Mouse (Mus musculus): ENCODE measurements around the gene Pilrb2. TPM values are rescaled to one million over a fixed set of nuclear protein-coding genes. Genes with fewer than 3 reads are reported as not detected.
"Not testable (repeated sequence)": the region's sequence is repeated elsewhere in the genome, so short reads cannot be mapped to it uniquely, and the experiment has no call there.

Gene Pilrb2
- polyA plus RNA-seq, 1 experiment = 47.8 TPM

DNA sequence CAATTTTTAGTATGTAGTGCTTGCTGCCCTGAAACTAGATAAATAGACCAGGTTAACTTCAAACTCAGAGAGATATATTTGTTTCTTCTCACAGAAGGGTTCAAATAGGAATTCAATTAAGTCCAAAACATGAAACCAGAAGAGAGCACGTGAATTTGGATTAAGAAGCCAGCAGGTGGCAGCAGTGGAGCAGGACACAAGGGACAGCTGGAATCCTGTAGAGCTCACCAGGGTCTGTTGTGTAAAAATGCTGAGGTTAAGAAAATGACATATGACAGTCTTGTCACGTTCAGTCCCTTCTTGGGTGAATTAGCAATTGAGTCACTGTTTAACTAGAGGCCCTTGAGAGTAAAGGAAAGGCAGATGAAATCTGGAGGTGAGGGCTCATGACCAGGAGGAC is 14.3 kb upstream of the Pilrb2 start:
- no peak for TF ChIP-seq CTCF (IDR thresholded peaks at IDR 0.05; ENCODE audit: extremely low read depth, insufficient read depth, insufficient read length, insufficient replicate concordance)
- H3K36me3 ChIP-seq (ENCODE audit: control insufficient read depth, insufficient read depth, low read length) = no peaks in the 10 kb centered on the region
- DNase-seq (ENCODE audit: low read depth in 1 of 2, low spot score in 2 of 2) = peak in 1 of 2 experiments; percentile 16
- H3K27ac ChIP-seq (ENCODE audit: insufficient read depth, low read length) = no peak overlapping the region
- no peaks in the 10 kb centered on the region for H3K4me1 ChIP-seq (ENCODE audit: control insufficient read depth, insufficient read depth, insufficient read length)
- WGBS = 0% methylated on average over 2 of the region's 2 CpGs
- H3K4me3 ChIP-seq (ENCODE audit: extremely low read depth, insufficient read depth, insufficient read length) = no peak overlapping the region
- no peaks in the 10 kb centered on the region for H3K27me3 ChIP-seq (ENCODE audit: control insufficient read depth, insufficient read depth, low read length)

DNA sequence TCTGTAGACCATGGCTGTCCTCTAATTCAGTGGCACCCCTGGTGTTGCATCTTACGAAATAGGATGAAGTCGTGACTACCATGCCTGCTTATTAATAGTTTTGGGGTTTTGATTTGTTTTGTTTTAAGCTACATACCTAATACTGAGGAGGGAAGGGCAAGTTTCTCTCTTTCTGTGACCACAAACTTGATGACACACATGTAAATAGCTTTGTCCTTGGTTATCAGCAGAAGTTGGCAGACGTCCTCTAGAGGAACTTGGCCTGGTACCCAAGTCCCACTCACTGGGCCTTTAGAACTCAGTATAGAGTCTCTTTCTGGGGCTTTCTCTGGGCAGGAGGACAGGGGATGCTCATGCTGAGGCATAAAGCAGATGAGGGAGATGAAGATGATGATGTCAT is 11.7 kb upstream of the Pilrb2 start:
- TF ChIP-seq CTCF (IDR thresholded peaks at IDR 0.05; ENCODE audit: extremely low read depth, insufficient read depth, insufficient read length, insufficient replicate concordance) = no peak
- TF ChIP-seq POLR2A (IDR thresholded peaks at IDR 0.05; ENCODE audit: low read depth, low read length) = no peak
- no peak overlapping the region for H3K27ac ChIP-seq (ENCODE audit: insufficient read depth, low read length)
- H3K27me3 ChIP-seq (ENCODE audit: control insufficient read depth, insufficient read depth, low read length) = no peaks in the 10 kb centered on the region
- DNase-seq (ENCODE audit: low read depth in 1 of 2, low spot score in 2 of 2) = no peak
- no peaks in the 10 kb centered on the region for H3K36me3 ChIP-seq (ENCODE audit: control insufficient read depth, insufficient read depth, low read length)
- WGBS = 56% methylated on average over 3 of the region's 3 CpGs
- no peaks in the 10 kb centered on the region for H3K4me1 ChIP-seq (ENCODE audit: control insufficient read depth, insufficient read depth, insufficient read length)
- H3K4me3 ChIP-seq (ENCODE audit: extremely low read depth, insufficient read depth, insufficient read length) = no peak overlapping the region

GRCm38 (mm10) chr5:137882922-137883321 is 11.3 kb upstream of the Pilrb2 start:
- H3K27ac ChIP-seq (ENCODE audit: insufficient read depth, low read length) = no peak overlapping the region
- no peaks in the 10 kb centered on the region for H3K4me1 ChIP-seq (ENCODE audit: control insufficient read depth, insufficient read depth, insufficient read length)
- DNase-seq (ENCODE audit: low read depth in 1 of 2, low spot score in 2 of 2) = no peak
- no peaks in the 10 kb centered on the region for H3K27me3 ChIP-seq (ENCODE audit: control insufficient read depth, insufficient read depth, low read length)
- TF ChIP-seq CTCF (IDR thresholded peaks at IDR 0.05; ENCODE audit: extremely low read depth, insufficient read depth, insufficient read length, insufficient replicate concordance) = no peak
- TF ChIP-seq POLR2A (IDR thresholded peaks at IDR 0.05; ENCODE audit: low read depth, low read length) = no peak
- H3K4me3 ChIP-seq (ENCODE audit: extremely low read depth, insufficient read depth, insufficient read length) = no peak overlapping the region
- no peaks in the 10 kb centered on the region for H3K36me3 ChIP-seq (ENCODE audit: control insufficient read depth, insufficient read depth, low read length)
- WGBS = 17% methylated on average over 4 of the region's 4 CpGs

DNA sequence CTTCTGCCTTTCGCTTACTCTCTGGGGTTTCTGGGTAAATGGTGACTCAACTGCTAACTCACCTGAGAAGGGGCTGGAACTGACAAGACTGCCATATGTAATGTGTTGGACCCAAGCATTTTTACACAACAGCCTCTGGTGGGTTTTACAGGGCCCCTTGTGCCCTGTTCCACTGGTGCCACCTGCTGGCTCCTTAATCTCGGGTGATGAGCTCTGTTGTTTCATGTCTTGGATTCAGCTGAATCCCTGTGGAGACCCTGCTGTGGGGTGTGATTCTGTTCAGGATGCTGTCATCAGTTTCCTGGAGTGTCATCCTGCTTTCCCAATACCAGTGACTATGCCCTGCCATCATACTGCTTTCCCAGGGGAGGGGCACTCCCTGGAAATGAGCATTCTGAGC is 6.2 kb upstream of the Pilrb2 start:
- WGBS = 50% methylated on average over 2 of the region's 2 CpGs
- no peaks in the 10 kb centered on the region for H3K4me1 ChIP-seq (ENCODE audit: control insufficient read depth, insufficient read depth, insufficient read length)
- no peaks in the 10 kb centered on the region for H3K27me3 ChIP-seq (ENCODE audit: control insufficient read depth, insufficient read depth, low read length)
- peak in 1 of 2 experiments; percentile 20 for DNase-seq (ENCODE audit: low read depth in 1 of 2, low spot score in 2 of 2)
- no peaks in the 10 kb centered on the region for H3K36me3 ChIP-seq (ENCODE audit: control insufficient read depth, insufficient read depth, low read length)
- TF ChIP-seq POLR2A (IDR thresholded peaks at IDR 0.05; ENCODE audit: low read depth, low read length) (no peak), CTCF (IDR thresholded peaks at IDR 0.05; ENCODE audit: extremely low read depth, insufficient read depth, insufficient read length, insufficient replicate concordance) (no peak)
- no peak overlapping the region for H3K27ac ChIP-seq (ENCODE audit: insufficient read depth, low read length)
- H3K4me3 ChIP-seq (ENCODE audit: extremely low read depth, insufficient read depth, insufficient read length) = no peak overlapping the region

GRCm38 (mm10) chr5:137875054-137875453 is 3.4 kb upstream of the Pilrb2 start:
- H3K36me3 ChIP-seq (ENCODE audit: control insufficient read depth, insufficient read depth, low read length) = no peaks in the 10 kb centered on the region
- DNase-seq (ENCODE audit: low read depth in 1 of 2, low spot score in 2 of 2) = no peak
- no peak for TF ChIP-seq CTCF (IDR thresholded peaks at IDR 0.05; ENCODE audit: extremely low read depth, insufficient read depth, insufficient read length, insufficient replicate concordance)
- TF ChIP-seq POLR2A (IDR thresholded peaks at IDR 0.05; ENCODE audit: low read depth, low read length) = no peak
- 75% methylated on average over 2 of the region's 2 CpGs for WGBS
- H3K4me3 ChIP-seq (ENCODE audit: extremely low read depth, insufficient read depth, insufficient read length) = no peak overlapping the region
- H3K27ac ChIP-seq (ENCODE audit: insufficient read depth, low read length) = no peak overlapping the region
- H3K27me3 ChIP-seq (ENCODE audit: control insufficient read depth, insufficient read depth, low read length) = no peaks in the 10 kb centered on the region
- no peaks in the 10 kb centered on the region for H3K4me1 ChIP-seq (ENCODE audit: control insufficient read depth, insufficient read depth, insufficient read length)

GRCm38 (mm10) chr5:137872381-137872702 is 727 bp upstream of the Pilrb2 start:
- not testable (repeated sequence) for H3K27me3 ChIP-seq (ENCODE audit: control insufficient read depth, insufficient read depth, low read length); H3K36me3 ChIP-seq (ENCODE audit: control insufficient read depth, insufficient read depth, low read length); H3K27ac ChIP-seq (ENCODE audit: insufficient read depth, low read length); H3K4me1 ChIP-seq (ENCODE audit: control insufficient read depth, insufficient read depth, insufficient read length); H3K4me3 ChIP-seq (ENCODE audit: extremely low read depth, insufficient read depth, insufficient read length); DNase-seq (ENCODE audit: low read depth in 1 of 2, low spot score in 2 of 2)
- WGBS = 32% methylated on average over 1 of the region's 1 CpGs

DNA sequence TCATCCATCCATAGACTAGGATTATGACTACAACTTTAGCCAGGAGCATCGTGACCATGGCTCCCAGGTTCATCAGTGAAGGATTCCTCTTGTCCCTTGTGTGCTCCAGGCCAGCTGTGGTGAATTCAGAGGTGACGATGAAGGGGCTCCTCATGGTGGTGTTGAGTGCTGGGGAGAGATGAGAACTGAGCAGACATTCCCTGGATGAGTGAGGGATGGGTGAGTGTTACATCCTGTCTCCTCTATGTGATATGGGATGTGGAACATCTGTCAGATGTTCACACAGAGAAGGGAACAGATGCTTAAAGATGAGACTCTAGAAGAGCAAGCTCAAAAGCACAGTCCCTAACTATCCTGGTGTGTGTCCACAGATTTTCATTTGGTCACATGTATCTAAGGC is 3.0 kb downstream of the Pilrb2 start:
- 83% methylated on average over 2 of the region's 2 CpGs for WGBS
- not testable (repeated sequence) for H3K4me1 ChIP-seq (ENCODE audit: control insufficient read depth, insufficient read depth, insufficient read length); H3K27ac ChIP-seq (ENCODE audit: insufficient read depth, low read length); H3K27me3 ChIP-seq (ENCODE audit: control insufficient read depth, insufficient read depth, low read length); H3K36me3 ChIP-seq (ENCODE audit: control insufficient read depth, insufficient read depth, low read length); DNase-seq (ENCODE audit: low read depth in 1 of 2, low spot score in 2 of 2); H3K4me3 ChIP-seq (ENCODE audit: extremely low read depth, insufficient read depth, insufficient read length)

DNA sequence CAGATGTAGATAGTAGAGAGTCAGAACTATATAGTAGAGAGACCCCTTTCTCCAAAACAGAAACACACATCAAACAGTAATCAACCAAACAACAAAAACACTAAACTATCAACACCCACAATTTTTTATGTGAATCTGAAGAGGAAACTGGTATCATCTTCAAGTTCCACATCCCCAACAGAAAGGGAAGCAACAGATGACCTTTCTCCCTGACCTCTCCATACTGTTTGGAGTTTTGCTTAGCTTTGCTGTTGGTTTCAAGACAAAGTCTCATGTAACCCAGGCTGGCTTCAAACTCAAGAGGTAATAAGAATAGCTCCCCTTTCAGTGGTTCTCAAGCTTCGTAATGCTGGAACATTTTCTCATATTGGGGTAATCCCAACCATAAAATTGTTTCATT is 7.6 kb downstream of the Pilrb2 start:
- H3K4me3 ChIP-seq (ENCODE audit: extremely low read depth, insufficient read depth, insufficient read length); H3K36me3 ChIP-seq (ENCODE audit: control insufficient read depth, insufficient read depth, low read length); H3K27ac ChIP-seq (ENCODE audit: insufficient read depth, low read length); H3K27me3 ChIP-seq (ENCODE audit: control insufficient read depth, insufficient read depth, low read length); H3K4me1 ChIP-seq (ENCODE audit: control insufficient read depth, insufficient read depth, insufficient read length); DNase-seq (ENCODE audit: low read depth in 1 of 2, low spot score in 2 of 2): not testable (repeated sequence)
- WGBS = 85% methylated on average over 1 of the region's 1 CpGs

DNA sequence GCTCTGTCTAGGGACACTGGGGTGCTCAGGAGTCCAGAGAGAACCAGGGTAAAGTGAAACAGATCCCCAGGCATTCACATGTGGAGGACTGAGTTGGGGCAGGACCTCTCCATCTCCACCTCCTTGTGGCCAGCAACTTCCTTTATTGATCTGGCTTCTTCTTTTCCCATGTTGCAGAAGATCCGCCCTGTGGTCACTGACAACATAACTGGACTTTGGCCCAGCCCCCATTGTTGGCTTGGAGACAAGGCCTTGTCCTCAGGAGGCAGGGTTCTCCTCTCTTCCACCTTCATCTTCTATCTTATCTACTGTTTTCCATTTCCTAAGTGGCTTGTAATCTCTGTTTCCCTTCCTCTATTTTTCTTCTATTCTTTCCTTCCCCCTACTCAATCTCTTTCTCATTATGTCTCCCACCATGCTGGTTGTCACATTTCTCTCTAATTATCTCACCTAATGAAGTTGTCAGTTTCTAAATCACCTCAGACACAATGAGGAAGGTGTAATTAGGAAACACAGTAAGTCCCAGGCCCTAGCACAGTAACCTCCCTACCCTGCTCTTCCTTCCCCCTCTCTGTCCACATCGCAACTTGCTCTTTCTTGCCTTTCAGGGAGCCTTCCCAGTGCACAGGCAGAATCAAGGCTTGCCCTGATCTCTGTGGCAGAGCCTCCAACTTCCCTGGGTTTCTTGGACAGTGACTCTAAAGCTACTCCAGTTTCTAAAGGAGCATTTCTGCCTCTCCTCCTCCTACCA is 13.5 kb downstream of the Pilrb2 start, which contains the start of gene Pilrb1:
Gene Pilrb1 (minus strand): TSS at position 147 of the 751 bp plus-strand sequence.
- H3K4me1 ChIP-seq (ENCODE audit: control insufficient read depth, insufficient read depth, insufficient read length); H3K36me3 ChIP-seq (ENCODE audit: control insufficient read depth, insufficient read depth, low read length); H3K27me3 ChIP-seq (ENCODE audit: control insufficient read depth, insufficient read depth, low read length); DNase-seq (ENCODE audit: low read depth in 1 of 2, low spot score in 2 of 2); H3K27ac ChIP-seq (ENCODE audit: insufficient read depth, low read length): not testable (repeated sequence)
- H3K4me3 ChIP-seq (ENCODE audit: extremely low read depth, insufficient read depth, insufficient read length) = peak within 1 kb of the TSS; percentile 14; the same call in 1 of the 2 replicates
- WGBS = 53% methylated on average over 2 of the region's 2 CpGs

DNA sequence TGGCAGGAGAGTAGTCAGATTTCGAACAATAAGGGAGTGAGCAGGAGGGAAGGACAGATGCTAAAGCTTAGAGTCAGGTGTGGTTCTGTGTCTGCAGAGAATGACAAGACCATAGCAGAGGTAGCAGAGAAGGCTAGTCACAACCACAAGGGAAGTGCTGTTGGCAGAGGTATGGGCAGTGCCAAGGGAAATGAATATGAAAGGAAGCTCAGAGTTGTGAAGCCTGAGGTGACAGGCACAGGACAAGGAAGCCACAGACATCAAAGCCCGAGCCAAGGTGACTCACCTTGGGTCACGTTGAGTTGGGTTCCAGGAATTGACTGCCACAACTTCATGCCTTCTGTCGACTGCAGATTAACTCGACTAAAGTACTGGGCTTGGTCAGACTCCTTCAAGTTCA is 14.7 kb downstream of the Pilrb2 start:
- peak in 1 of 2 experiments; percentile 18 for DNase-seq (ENCODE audit: low read depth in 1 of 2, low spot score in 2 of 2)
- H3K27ac ChIP-seq (ENCODE audit: insufficient read depth, low read length); H3K36me3 ChIP-seq (ENCODE audit: control insufficient read depth, insufficient read depth, low read length); H3K4me1 ChIP-seq (ENCODE audit: control insufficient read depth, insufficient read depth, insufficient read length); H3K4me3 ChIP-seq (ENCODE audit: extremely low read depth, insufficient read depth, insufficient read length); H3K27me3 ChIP-seq (ENCODE audit: control insufficient read depth, insufficient read depth, low read length): not testable (repeated sequence)
- 4% methylated on average over 5 of the region's 5 CpGs for WGBS

All from spleen, adult 2 months (tissue).